Mouse (Mus musculus) midbrain, embryonic 16.5 days (tissue): ENCODE data around the gene Xrcc5. TPM values are rescaled to one million over a fixed set of nuclear protein-coding genes. Genes with fewer than 3 reads are reported as not detected.
A peak's percentile ranks its signal among the peaks of the same experiment; 100 is the strongest.

Source experiments
- ATAC-seq: fragments of 200-750 bp; cut with Nextera tagmentation; 2 replicates; pipeline ENCODE4 v1.8.0; 2017; ENCODE audit warnings: moderate TSS enrichment
- H3K27ac ChIP-seq: fragments of 300-500 bp; sonication (generic); 2 replicates; pipeline ENCODE4 v1.5.1; 2014; ENCODE audit warnings: mild to moderate bottlenecking, low read length, mixed read lengths
- H3K27me3 ChIP-seq: fragments of 300-500 bp; sonication (generic); 2 replicates; pipeline ENCODE4 v1.6.1; 2014; ENCODE audit warnings: low read depth, low read length, mixed read lengths; ENCODE audit not compliant: control insufficient read depth, insufficient read depth
- H3K36me3 ChIP-seq: fragments of 300-500 bp; sonication (generic); 2 replicates; pipeline ENCODE4 v1.6.1; 2014; ENCODE audit warnings: mild to moderate bottlenecking, low read length, moderate library complexity, mixed read lengths; ENCODE audit not compliant: control insufficient read depth, insufficient read depth
- H3K4me1 ChIP-seq: fragments of 300-500 bp; sonication (generic); 2 replicates; pipeline ENCODE4 v1.6.1; 2014; ENCODE audit warnings: mild to moderate bottlenecking, low read length, mixed read lengths; ENCODE audit not compliant: control insufficient read depth, insufficient read depth
- H3K4me2 ChIP-seq: fragments of 300-500 bp; sonication (generic); 2 replicates; pipeline ENCODE4 v1.6.1; 2014; ENCODE audit warnings: mild to moderate bottlenecking, low read length, mixed read lengths
- H3K4me3 ChIP-seq: fragments of 300-500 bp; sonication (generic); 2 replicates; pipeline ENCODE4 v1.5.1; 2014; ENCODE audit warnings: low read depth, mild to moderate bottlenecking, low read length, moderate library complexity, mixed read lengths
- H3K9ac ChIP-seq: fragments of 300-500 bp; sonication (generic); 2 replicates; pipeline ENCODE4 v1.6.1; 2014; ENCODE audit warnings: low read depth, low read length, mixed read lengths
- H3K9me3 ChIP-seq: fragments of 300-500 bp; sonication (generic); replicated peaks from 2 replicates; pipeline ENCODE4 v1.6.1; 2014; ENCODE audit warnings: mild to moderate bottlenecking, low read length, mixed read lengths; ENCODE audit not compliant: control insufficient read depth, poor library complexity, severe bottlenecking
- WGBS: fragments of 180-500 bp; shearing (Covaris S2); extraction: QIAGEN DNeasy Blood & Tissue Kit; methylation state at CpG from one replicate; pipeline ENCODE4 v1.1.7; 2014; 5-methylcytosine and 5-hydroxymethylcytosine counted together
- polyA plus RNA-seq: library from polyadenylated mRNA; unstranded; fragments of >200 nt; fragmentation: Nextera tagmentation; extraction: Ambion mirVana; gene quantifications from 2 replicates; pipeline ENCODE4 v1.2.1, GENCODE M21; 2015

Gene Xrcc5
- polyA plus RNA-seq, 1 experiment from 2014 or later, result 12.9 TPM

DNA sequence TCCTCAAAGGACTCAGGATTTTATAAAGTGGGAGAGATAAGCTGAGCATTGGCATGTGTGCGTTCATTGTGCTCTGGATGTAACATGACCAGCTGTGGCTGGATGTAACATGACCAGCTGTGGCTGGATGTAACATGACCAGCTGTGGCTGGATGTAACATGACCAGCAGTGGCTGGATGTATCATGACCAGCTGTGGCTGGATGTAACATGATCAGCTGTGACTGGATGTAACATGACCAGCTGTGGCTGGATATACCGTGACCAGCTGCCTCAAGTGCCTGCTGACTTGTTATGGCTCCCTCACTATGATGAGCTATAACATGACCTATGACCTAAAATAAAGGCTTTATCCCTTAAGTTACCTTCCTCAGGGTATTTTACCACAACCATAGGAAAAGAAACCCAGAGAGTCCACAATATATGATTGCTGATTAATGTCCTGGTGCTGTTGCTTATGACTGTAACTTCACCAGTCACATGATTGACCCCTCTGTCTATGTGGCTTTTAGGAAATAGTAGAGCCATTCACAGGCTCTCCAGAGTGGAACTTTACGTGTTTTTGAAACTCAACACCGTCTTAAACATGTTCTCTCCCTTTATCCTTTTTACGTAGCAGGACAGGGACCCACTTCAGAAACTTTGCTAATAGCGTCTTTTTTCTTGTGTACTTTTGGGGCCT lies 2.7 kb downstream of the Xrcc5 start:
- H3K36me3 ChIP-seq, result no peaks in the 10 kb centered on the region
- no peak overlapping the region for H3K27ac ChIP-seq
- WGBS, result 61% methylated on average over 6 of the region's 6 CpGs
- peaks cover 6% of the 10 kb centered on the region for H3K4me1 ChIP-seq
- no peaks in the 10 kb centered on the region for H3K27me3 ChIP-seq
- no peaks in the 10 kb centered on the region for H3K9me3 ChIP-seq
- no peak overlapping the region for H3K4me3 ChIP-seq
- H3K9ac ChIP-seq, result no peak overlapping the region
- no peak overlapping the region for H3K4me2 ChIP-seq
- no peak for ATAC-seq

DNA sequence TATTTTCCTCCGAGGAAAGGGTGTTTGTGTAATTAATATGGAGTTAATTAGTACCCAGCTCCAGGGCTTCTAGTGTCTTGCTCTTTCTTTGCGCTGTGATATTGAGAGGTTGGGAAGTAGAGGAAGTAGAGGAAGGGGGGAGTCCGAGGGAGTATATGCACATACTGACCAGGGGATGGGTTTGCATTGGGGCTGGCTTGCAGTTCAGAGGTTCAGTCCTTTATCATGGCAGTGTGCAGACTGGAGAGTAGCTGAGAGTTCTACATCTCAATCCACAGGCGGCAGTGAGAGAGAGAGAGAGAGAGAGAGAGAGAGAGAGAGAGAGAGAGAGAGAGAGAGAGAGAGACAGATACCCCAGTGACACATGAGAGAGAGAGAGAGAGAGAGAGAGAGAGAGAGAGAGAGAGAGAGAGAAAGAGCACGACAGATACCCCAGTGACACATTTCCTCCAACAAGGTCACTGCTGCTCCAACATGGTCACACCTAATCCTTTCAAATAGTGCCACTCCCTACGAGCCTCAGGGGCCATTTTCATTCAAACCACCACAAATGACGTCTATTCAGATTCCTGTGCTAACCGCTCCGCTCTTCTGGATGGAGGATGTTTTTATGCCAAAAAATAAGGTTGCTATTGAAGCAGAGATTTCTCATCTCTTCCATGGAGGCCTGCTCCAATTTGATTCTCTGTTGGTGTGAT lies 5.6 kb downstream of the Xrcc5 start:
- Histone ChIP-seq H3K4me3 (no peak overlapping the region), H3K27me3 (no peaks in the 10 kb centered on the region), H3K4me2 (no peak overlapping the region), H3K4me1 (peaks cover 6% of the 10 kb centered on the region), H3K36me3 (no peaks in the 10 kb centered on the region), H3K9me3 (no peaks in the 10 kb centered on the region), H3K9ac (no peak overlapping the region), H3K27ac (no peak overlapping the region)
- ATAC-seq, result no peak
- WGBS, result 79% methylated on average over 9 of the region's 9 CpGs

DNA sequence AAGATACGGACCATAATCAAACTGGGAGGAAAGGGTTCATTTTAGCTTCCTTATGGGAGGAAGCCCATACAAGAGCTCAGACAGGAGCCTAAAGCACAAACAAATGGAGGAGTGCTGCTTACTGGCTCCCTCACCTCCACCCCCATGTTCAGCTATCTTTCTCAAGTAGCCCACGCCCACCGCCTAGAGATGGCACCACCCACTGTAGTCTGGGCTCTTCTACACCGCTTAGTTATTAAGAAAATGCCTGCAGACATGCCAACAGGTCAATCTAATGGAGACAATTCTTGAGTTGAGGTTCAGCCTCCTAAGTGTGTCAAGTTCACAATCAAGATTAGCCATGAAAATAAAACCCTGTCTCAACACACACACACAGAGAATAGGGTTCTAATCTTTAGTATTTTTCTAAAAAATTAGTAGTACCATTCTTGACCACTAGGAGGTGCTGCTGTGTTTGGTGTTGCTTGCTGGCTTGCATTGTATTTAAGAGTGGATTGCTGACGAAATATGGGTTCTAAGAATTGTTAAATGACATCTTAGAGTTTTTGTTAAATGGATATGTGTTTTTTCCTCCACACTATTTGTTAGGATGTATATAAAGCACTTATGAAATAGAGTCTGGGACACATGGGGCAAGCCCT lies 6.3 kb downstream of the Xrcc5 start:
- Histone ChIP-seq H3K4me3 (no peak overlapping the region), H3K9ac (no peak overlapping the region), H3K36me3 (no peaks in the 10 kb centered on the region), H3K9me3 (no peaks in the 10 kb centered on the region), H3K4me2 (no peak overlapping the region), H3K27ac (no peak overlapping the region), H3K4me1 (no peaks in the 10 kb centered on the region), H3K27me3 (no peaks in the 10 kb centered on the region)
- no peak for ATAC-seq
- 72% methylated on average over 5 of the region's 5 CpGs for WGBS

DNA sequence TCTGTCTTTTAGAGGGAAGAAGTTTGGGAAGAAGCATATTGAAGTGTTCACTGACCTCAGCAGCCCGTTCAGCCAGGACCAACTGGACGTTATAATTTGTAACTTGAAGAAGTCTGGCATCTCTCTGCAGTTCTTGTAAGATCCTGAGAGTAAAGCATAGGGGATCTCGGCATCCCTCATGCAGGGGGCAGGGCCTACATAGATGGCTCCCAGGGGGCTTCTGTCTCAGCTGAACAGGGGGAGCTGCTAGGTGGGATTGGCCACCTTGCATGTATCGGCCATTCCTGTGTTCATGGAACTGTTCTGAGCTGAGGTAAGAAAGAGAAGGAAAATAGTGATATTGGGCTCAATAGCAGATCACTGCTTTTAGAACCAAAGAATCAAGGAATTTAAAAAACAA lies 8.2 kb downstream of the Xrcc5 start:
- no peaks in the 10 kb centered on the region for H3K9me3 ChIP-seq
- no peaks in the 10 kb centered on the region for H3K4me1 ChIP-seq
- H3K27me3 ChIP-seq, result no peaks in the 10 kb centered on the region
- H3K4me3 ChIP-seq, result no peak overlapping the region
- 91% methylated on average over 4 of the region's 4 CpGs for whole genome bisulfite sequencing
- peaks cover 6% of the 10 kb centered on the region; the same call in 1 of the 2 replicates for H3K36me3 ChIP-seq
- ATAC-seq, result no peak
- H3K4me2 ChIP-seq, result no peak overlapping the region
- no peak overlapping the region for H3K9ac ChIP-seq
- no peak overlapping the region for H3K27ac ChIP-seq

DNA sequence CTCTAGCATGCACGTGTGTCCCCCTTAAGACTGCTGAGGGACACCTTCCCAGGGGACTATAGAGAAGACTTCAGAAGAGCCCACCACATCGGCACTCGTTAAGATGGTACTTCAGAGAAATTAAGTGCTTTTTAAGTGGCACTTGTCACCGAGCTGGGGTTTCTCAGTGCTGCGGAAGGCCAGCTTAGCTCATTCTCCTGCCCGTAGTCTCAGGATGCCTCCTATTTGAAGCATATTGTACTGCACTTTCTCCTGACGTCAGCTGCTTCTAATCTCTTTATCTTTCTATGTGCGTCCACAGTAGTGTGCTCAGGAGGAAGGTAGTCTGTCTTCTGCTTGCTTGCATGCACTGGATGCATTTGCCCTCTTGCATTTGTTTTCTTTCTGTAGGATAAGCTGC lies 9.2 kb downstream of the Xrcc5 start:
- H3K4me3 ChIP-seq, result no peak overlapping the region
- H3K27me3 ChIP-seq, result no peaks in the 10 kb centered on the region
- 57% methylated on average over 8 of the region's 8 CpGs for WGBS
- H3K9ac ChIP-seq, result no peak overlapping the region
- peak; percentile 36; the same call in 1 of the 2 replicates for ATAC-seq
- H3K9me3 ChIP-seq, result no peaks in the 10 kb centered on the region
- no peak overlapping the region for H3K27ac ChIP-seq
- H3K4me1 ChIP-seq, result no peaks in the 10 kb centered on the region
- H3K36me3 ChIP-seq, result peaks cover 7% of the 10 kb centered on the region; the same call in 1 of the 2 replicates
- no peak overlapping the region for H3K4me2 ChIP-seq

DNA sequence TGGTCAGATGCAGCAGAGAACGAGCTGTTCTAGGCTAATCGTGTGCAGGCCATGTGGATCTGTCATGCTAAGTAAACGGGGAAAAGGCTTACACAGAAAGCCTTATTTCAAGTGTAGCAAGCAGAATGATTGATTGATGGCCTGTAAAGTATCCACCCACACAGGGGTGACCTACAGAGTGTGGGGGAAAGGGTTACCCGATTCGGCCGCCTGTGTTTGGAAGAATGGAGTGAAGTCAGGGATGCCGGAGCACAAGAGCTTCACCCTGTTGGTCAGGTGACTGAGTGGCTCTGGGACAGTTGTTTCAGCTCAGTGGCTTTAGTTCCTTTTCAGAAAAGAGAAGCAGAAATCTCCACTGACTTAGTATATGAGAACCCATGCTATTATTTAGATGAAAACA lies 9.7 kb downstream of the Xrcc5 start:
- WGBS, result 83% methylated on average over 7 of the region's 7 CpGs

DNA sequence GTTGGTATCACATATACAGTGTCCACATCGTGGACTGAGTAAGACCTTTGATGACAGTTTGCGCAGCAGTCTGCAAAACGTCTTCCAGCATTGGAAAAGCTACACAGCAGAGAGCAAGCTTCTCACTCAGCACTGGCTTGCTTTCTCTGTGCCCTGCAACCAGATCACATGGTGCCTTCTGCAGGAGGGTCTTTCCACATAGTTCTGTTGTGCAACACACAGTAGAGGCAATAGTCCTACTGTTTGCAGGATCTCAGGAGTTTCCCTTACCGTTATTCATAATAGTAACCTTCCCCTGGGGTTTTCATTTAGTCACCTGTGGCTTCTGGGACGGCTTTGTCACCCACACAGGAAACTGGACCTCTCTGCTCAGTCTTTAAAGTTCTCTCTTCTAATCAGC lies 13.5 kb downstream of the Xrcc5 start:
- H3K36me3 ChIP-seq, result peaks cover 7% of the 10 kb centered on the region; the same call in 1 of the 2 replicates
- WGBS, result 89% methylated on average over 5 of the region's 5 CpGs

More for the DNA sequence above, 9.7 kb downstream of the Xrcc5 start:
- no peaks in the 10 kb centered on the region for H3K27me3 ChIP-seq
- H3K4me2 ChIP-seq, result no peak overlapping the region
- no peak overlapping the region for H3K9ac ChIP-seq
- H3K36me3 ChIP-seq, result peaks cover 7% of the 10 kb centered on the region; the same call in 1 of the 2 replicates
- ATAC-seq, result no peak
- H3K9me3 ChIP-seq, result no peaks in the 10 kb centered on the region
- no peak overlapping the region for H3K27ac ChIP-seq
- no peaks in the 10 kb centered on the region for H3K4me1 ChIP-seq
- H3K4me3 ChIP-seq, result no peak overlapping the region

DNA sequence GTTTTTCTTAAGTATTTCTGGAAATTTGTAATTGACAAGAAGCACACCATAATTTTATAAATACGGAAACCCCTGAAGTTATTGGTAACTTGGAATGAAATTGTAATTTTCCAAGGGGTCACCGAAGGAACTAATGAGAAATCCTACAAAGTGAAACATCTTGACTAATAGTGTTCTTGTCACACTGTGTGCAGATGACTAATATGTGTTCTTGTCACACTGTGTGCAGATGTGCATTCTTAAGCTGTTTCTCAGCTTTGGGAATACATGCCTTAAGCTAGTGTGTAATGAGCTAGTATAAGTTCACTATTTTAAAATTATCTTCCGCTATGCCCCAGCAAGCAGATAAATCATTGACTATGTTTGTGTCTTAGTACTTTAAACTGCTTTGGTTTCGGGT lies 16.0 kb downstream of the Xrcc5 start:
- no peak for ATAC-seq
- H3K4me3 ChIP-seq, result no peak overlapping the region
- no peaks in the 10 kb centered on the region for H3K27me3 ChIP-seq
- H3K9ac ChIP-seq, result no peak overlapping the region
- H3K4me2 ChIP-seq, result no peak overlapping the region
- H3K36me3 ChIP-seq, result peaks cover 18% of the 10 kb centered on the region; the same call in 1 of the 2 replicates
- H3K4me1 ChIP-seq, result no peaks in the 10 kb centered on the region
- H3K27ac ChIP-seq, result no peak overlapping the region
- 95% methylated on average over 4 of the region's 4 CpGs for WGBS
- H3K9me3 ChIP-seq, result no peaks in the 10 kb centered on the region

More for the DNA sequence above, 13.5 kb downstream of the Xrcc5 start:
- Histone ChIP-seq H3K9me3 (no peaks in the 10 kb centered on the region), H3K4me3 (no peak overlapping the region), H3K9ac (no peak overlapping the region), H3K4me1 (no peaks in the 10 kb centered on the region), H3K27ac (no peak overlapping the region), H3K4me2 (no peak overlapping the region), H3K27me3 (no peaks in the 10 kb centered on the region)
- no peak for ATAC-seq
